Mouse (Mus musculus) gastrocnemius, postnatal 14 days (tissue): ENCODE measurements around the gene Cdh1. TPM values are rescaled to one million over a fixed set of nuclear protein-coding genes. Genes with fewer than 3 reads are reported as not detected.

Experiments
- DNase-seq: peaks from one replicate; pipeline ENCODE4 v3.0.0; 2021; ENCODE audit warnings: mixed read lengths
- intact Hi-C: fragments of 180-260 bp; cut with DNase I; formaldehyde crosslinking; loops from one replicate; pipeline ENCODE4 v1.15.1; 2025; ENCODE audit warnings: low total_unique reads
- total RNA-seq, 2 experiments: library from RNA; stranded (reverse); gene quantifications; 2 replicates each; pipeline ENCODE4 v1.2.3; 2021

Gene Cdh1
- total RNA-seq, 2 experiments from 2014 or later = 0.55 to 1.4 TPM

DNA sequence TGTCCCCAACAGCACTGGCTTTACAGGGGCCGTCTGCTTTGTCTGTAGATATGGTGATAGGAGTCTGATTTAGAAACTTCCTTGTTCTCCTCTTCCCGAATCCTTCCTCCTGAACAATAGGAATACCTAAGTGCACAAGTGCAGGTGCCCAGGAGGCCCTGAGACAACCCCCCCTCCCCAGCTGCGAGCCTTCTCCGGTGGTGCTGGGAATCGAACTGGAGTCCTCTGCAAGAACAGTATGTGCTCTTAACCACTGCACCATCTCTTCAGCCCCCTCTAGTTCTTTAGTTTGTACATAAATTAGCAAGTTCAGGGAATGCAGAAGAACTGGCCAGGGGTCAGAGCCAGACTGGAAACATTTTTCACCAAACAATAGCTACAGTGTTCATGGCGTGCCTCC, 14.7 kb downstream of the Cdh1 start:
- no peak for DNase-seq
- intact Hi-C loops = no loop called here

DNA sequence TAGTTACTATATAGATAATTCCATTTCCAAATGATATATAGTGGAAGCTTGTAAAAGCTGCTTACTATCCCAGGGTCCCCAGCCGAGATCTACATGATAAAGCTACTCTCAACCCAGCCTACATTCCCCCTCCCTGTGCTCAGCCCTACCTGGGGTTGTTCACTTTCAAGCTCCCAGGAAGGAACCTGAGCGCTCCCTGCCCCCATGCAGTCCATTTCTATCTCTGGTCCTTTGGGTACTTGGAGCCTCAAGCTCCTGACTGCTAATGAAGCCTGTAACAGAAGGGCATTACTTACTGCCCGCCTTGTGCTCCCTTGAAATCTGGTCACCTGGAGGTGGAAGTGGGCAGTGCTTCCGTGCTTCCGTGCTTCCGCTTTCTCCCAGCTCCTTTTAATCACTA, 15.2 kb downstream of the Cdh1 start:
- intact Hi-C loops = no loop called here
- DNase-seq = no peak

DNA sequence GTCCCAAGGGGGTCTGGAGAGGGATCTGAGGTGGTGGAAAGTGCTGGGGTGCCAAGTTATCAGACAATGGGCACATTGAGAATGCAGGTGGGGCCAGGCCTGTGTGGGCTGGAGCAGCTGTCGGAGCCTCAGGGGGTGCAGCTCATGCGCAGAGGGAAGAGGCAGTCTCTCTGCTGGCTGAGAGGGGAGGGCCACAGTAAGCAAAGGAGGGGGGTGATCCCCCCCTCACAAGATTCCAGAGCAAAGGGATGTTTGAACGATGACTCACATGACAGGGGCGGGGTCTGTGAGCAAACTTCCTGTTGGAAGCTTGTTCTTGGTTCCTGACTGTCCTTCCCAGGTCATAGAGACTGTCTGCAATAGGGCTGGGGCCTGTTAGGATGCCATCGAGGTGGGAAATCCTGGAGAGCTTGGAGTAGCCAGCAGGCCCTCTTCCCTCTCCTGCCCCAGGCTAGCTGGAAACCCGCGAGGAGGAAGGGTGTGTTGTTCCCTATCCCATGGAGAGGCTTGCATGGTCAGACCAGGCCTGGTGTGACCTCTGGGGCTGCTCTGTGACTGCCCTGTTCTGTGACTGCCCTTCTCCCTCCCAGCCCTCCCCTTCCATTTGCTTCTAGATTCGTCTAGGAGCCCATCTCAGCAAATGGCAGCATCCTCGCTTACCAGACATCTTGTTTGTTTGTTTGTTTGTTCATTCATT, 16.5 kb downstream of the Cdh1 start:
- intact Hi-C loops = no loop called here
- peak; percentile 53 for DNase-seq

- intact Hi-C loops = no loop called here
- DNase-seq = no peak
Measured at GRCm38 (mm10) chr8:106620488-106620887, 17.3 kb downstream of the Cdh1 start.

DNA sequence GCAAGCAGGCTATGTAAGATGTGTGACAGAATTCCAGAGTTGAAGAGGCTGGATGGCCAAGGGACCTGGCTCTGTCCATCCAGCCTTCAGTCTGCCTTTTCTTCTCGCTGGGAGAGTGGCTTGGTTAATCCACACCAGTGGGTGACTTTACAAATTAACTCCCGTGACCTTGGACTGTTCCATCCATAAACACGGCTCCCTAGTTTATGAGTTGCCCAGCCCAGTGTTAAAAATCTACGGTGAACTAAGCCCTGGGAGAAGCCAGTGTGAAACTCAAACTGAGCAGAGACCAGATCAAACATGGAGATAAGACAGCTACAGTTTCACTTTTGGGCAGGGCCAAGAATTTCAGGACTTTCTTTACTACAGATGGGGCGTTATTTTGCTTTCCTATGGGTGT, 19.9 kb downstream of the Cdh1 start:
- DNase-seq = no peak
- intact Hi-C loops = no loop called here

GRCm38 (mm10) chr8:106623451-106623850, 20.3 kb downstream of the Cdh1 start:
- intact Hi-C loops = no loop called here
- DNase-seq = no peak

DNA sequence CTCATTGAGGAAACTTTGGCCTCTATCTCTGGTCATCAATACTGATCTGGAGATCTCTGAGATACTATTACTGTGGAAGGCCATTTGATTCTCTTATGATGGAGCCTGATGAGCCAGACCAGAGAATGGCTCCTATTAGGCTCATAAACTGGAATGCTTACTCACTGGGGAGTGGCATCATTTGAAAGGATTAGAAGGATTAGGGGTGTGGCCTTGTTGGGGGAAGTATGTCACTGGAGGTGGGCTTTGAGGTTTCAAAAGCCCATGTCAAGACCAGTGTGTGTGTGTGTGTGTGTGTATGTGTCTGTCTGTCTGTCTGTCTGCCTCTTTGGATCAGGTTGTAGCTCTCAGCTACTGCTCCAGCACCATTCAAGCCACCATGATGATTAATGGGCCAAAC, 20.8 kb downstream of the Cdh1 start:
- intact Hi-C loops = no loop called here
- DNase-seq = no peak

DNA sequence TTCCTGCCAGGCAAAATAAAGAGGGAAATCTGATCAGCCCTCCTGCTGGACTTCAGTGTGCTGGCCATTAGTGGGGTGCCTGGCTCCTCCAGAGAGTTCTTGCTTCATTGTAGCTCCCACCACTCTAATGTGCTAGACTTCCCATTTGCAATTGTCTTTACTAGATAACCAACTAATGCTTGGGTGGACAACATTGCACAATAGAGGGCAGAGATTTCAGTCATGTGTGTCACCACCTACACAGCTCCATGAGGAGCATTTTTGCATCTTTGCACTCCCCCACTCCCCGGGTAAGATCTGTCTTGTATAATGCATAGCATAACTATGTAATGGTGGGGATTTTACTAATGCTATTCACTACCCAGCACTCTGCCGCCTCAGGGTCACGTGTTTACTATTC, 21.6 kb downstream of the Cdh1 start:
- no peak for DNase-seq
- intact Hi-C loops = no loop called here

DNA sequence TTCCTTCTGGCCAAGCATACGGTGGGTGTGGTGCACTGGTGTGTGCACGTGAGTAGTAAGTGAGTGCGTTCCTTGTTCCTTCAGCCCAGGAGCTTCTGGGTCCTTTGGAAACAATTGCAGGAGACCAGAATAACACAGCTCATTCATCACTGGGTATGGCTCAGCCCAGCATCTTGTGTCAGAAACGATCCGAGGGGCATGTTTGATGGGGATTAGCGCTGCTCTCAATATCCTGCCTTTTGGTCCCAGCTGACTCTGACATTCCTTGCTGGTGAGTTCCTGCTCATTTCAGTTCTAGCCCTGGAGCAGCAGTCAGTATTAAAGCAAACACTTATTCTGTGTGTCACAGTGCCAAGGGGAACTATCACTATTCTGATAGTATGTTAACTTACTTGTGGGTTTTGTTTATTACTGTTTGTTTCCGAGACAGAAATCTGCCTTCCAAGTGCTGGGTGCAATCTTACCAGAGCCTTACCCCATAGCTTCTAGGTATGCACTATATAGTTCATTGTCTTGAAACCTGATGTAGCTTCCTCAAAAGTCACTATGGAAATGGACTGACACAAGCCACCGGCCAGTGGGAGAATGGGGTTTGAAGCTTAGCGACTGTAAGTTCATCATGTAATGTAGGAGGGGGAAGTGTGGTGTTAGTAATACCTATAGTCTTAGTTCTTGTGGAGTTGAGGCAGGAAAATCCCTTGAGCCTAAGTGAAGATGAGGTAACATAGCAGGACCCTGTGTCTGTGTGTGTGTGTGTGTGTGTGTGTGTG, 23.1 kb downstream of the Cdh1 start:
- DNase-seq = no peak
- intact Hi-C loops = no loop called here

GRCm38 (mm10) chr8:106628291-106628964, 25.3 kb downstream of the Cdh1 start:
- intact Hi-C loops = no loop called here
- no peak for DNase-seq

DNA sequence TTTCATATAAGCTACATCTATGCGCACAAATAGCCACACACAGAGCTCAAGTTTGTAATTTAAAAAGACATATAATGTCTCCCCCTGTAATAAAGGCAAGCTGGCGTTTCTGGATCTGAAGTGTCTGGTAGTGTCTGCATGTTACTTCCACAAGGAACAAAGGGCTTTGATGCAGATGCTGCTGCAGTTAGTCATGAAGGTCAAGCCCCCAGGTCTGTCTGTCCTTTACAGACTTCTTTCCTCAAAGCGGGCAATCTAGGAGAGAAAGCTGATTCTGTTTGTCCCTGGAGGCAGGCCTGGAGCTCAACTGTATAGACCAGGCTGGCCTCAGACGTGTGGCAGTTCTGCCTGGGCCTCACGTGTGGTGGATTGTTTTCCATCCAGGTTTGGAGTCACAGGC, 26.3 kb downstream of the Cdh1 start:
- no peak for DNase-seq
- intact Hi-C loops = no loop called here

DNA sequence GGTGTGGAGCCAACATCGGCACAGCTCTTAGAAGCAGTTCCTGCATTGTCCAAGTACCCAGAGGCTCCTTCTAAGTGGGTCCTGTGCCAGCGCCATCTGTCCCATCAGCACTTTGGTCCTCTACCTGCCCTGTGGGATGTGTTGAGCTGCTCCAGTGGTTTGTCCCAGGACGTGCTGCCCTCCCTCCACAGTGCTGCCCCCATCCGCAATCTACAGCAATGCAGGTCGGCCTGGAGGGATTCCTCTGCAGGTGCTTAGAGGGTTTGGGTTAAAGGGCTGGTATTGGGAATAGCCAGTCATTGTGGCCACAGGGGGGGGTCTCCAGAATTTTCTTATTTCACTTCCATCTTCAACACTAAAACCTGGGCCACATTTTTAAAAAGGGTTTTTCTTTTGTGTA, 28.8 kb downstream of the Cdh1 start:
- no peak for DNase-seq
- intact Hi-C loops = no loop called here

GRCm38 (mm10) chr8:106632650-106633049, 29.5 kb downstream of the Cdh1 start:
- no peak for DNase-seq
- intact Hi-C loops = no loop called here

- no peak for DNase-seq
- intact Hi-C loops = no loop called here
Measured at GRCm38 (mm10) chr8:106633361-106634158, 30.4 kb downstream of the Cdh1 start.

DNA sequence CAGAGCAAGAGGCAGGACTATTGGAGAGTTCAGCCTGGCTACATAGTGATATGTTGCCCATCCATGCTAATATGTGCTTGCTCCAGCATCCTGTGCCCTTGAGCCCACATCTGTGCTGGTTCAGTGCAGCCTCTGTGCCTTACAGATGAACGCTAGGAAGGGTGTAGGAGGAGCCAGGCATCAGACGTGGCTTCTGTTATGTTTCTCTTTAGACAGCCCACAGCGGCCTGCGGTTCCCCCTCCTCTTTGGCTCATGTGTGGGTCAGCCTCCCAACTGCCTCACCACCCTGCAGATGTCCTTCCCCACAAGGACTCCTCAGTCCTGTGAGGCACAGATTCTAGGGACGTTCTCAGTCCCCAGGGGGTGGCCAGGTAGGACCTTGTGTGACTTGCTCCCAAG, 32.1 kb downstream of the Cdh1 start:
- DNase-seq = no peak
- intact Hi-C loops = no loop called here

DNA sequence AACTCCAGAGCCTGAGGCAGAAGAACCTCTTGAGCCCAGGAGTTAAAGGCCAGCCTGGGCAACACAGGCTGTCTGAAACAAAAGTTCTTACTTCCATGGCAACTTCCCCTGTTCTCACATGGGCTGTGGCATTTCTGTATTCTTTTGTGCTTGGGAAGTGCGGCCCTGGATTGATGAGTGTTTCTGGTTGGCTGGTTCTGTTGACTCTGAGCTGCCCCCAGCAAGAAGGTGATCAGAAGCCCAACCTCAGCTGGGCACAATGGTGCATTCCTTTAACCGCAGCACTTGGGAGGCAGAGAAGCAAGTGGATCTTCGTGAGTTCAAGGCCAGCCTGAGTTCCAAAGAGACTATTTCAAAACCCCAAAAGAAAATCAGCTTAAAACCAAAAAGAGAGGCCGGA, 34.3 kb downstream of the Cdh1 start:
- DNase-seq = no peak
- intact Hi-C loops = no loop called here

DNA sequence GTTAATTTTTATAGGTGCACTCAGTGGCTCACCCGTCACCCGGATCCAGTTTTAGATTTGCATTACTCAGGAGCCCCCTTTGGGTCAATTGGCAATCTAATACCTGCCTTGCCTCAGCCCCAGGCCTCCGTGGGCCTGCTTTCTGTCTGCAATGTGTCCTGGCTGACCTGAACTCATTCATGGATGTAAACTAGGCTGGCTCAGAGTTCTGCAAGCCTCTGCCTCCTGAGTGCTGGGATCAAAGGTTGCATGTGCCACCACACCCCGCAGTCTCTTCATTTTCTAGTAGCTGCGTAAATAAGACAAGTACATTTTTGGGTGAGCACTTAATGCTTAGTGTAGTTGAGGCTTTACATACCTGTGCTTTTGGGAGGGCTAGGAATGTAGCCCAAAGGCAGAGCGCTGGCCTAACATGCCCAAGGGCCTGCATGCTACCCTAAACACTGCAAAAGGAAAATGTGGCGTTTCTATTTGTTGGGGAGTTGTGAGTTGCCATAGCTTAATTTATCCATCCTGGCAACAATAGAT, 35.7 kb downstream of the Cdh1 start:
- intact Hi-C loops = no loop called here
- no peak for DNase-seq

DNA sequence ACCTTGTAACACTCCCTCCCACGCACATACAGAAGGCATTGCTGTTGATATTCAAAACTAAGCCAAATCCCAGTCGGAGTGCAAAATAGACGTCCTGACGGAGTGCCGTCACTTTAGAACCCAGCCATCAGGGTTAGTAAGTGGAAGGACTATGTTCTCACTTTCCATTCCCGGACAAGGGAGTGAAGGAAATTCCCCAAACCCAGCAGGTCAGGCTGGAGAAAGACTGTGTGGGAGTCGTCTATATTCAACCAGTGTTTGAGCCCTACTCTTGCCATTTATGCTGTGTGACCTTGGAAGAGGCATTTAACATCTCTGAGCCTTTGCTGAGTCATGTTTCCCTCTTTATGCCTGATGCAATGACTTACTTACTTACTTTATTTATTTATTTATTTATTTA, 37.1 kb downstream of the Cdh1 start:
- intact Hi-C loops = no loop called here
- no peak for DNase-seq

- intact Hi-C loops = no loop called here
- no peak for DNase-seq
Measured at GRCm38 (mm10) chr8:106640921-106641320, 37.8 kb downstream of the Cdh1 start.

GRCm38 (mm10) chr8:106642172-106642571, 39.0 kb downstream of the Cdh1 start:
- intact Hi-C loops = no loop called here
- no peak for DNase-seq
